Mouse (Mus musculus): ENCODE results near the gene Crtac1. TPM values are rescaled to one million over a fixed set of nuclear protein-coding genes. Genes with fewer than 3 reads are reported as not detected.

Gene Crtac1
- polyA plus RNA-seq, 1 experiment from 2014 or later: 1.7 TPM

DNA sequence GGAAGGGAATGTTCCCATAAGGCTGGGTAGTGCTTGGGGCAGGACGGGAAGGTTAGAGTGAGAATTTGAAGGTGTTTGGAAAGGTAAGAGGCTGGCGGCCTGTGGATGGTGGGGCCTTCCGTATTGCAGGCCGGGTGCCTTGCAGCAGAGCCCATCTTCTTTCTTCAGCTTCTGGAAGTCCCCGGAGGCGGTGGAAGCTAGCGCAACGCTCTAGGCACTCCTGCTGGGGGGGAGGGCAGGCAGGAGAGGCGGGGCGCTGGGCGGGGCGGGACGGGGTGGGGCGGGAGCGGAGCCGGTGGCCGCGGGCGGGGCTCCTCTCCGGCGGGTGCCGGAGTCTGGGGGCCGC is 176.2 kb downstream of the Crtac1 start:
- H3K4me3 ChIP-seq (ENCODE audit: low read depth, low read length): peak overlapping the region; percentile 22
- peak; percentile 31 for DNase-seq (ENCODE audit: low spot score)
- ATAC-seq (ENCODE audit: insufficient number of reproducible peaks, low FRiP score, low TSS enrichment, low read depth): no peak
- H3K4me1 ChIP-seq (ENCODE audit: control insufficient read depth, insufficient read depth, low read length): no peaks in the 10 kb centered on the region
- H3K9ac ChIP-seq (ENCODE audit: low read length): no peak overlapping the region
- H3K36me3 ChIP-seq (ENCODE audit: control insufficient read depth, insufficient read depth, low read length): no peaks in the 10 kb centered on the region
- WGBS: 4% methylated on average over 8 of the region's 23 CpGs
- no peak overlapping the region for H3K27ac ChIP-seq (replicated peaks; ENCODE audit: low read depth, low read length)
- H3K9me3 ChIP-seq (ENCODE audit: control insufficient read depth, low read length): no peaks in the 10 kb centered on the region
- H3K27me3 ChIP-seq (ENCODE audit: control insufficient read depth, insufficient read depth, low read length): peaks cover 9% of the 10 kb centered on the region
- H3K4me2 ChIP-seq (ENCODE audit: low read depth, severe bottlenecking): peak overlapping the region; percentile 56

DNA sequence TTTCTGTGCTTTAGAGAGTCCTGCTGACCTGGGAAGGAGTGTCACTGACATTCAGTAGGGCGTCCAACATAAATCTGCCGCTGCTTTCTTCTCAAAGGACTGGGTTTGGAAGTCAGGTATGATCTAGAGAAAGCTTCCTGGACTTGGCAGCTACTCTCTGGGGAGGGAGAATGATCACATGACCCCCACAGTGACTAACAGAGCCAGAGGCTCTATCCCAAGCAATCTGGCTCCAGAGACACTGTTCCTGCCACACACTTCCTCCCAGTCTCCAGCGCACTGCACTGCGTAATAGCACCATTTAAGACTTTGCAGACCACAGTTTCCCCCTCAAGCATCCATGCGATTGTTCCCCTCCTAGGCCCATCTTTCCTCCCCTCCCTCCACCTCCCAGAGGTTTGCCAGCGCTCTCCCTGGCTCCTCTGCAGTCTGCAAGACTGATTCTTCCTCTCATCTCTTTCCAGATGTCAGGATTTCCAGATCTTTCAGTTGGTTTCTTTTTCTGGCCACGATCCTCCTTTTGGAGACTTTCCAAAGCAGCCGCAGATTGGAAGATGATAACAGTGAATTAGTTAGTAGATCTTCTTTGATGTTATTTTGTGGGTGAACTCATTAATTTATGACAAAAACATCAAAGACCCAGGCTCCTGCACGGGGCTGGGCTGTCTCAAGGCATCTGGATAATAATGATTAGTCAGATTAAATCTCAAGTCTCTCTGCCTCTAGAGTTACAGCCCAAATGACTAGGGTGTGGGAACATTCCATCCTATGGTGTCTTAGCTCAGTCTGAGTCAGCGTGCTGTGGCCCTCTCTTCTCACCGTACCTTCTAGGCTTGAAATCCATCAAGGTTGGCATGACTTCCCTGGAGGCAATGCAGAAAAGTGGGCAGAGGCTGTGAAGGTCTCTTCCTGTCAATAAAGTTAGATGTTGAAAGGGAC is 181.3 kb downstream of the Crtac1 start:
- WGBS: 60% methylated on average over 11 of the region's 11 CpGs
- Histone ChIP-seq H3K27ac (replicated peaks; ENCODE audit: low read depth, low read length) (no peak overlapping the region), H3K4me1 (ENCODE audit: control insufficient read depth, insufficient read depth, low read length) (no peaks in the 10 kb centered on the region), H3K9me3 (ENCODE audit: control insufficient read depth, low read length) (no peaks in the 10 kb centered on the region), H3K27me3 (ENCODE audit: control insufficient read depth, insufficient read depth, low read length) (peaks cover 6% of the 10 kb centered on the region), H3K9ac (ENCODE audit: low read length) (no peak overlapping the region), H3K4me3 (ENCODE audit: low read depth, low read length) (no peak overlapping the region), H3K36me3 (ENCODE audit: control insufficient read depth, insufficient read depth, low read length) (no peaks in the 10 kb centered on the region), H3K4me2 (ENCODE audit: low read depth, severe bottlenecking) (no peak overlapping the region)
- no peak for ATAC-seq (ENCODE audit: insufficient number of reproducible peaks, low FRiP score, low TSS enrichment, low read depth)
- no peak for DNase-seq (ENCODE audit: low spot score)

DNA sequence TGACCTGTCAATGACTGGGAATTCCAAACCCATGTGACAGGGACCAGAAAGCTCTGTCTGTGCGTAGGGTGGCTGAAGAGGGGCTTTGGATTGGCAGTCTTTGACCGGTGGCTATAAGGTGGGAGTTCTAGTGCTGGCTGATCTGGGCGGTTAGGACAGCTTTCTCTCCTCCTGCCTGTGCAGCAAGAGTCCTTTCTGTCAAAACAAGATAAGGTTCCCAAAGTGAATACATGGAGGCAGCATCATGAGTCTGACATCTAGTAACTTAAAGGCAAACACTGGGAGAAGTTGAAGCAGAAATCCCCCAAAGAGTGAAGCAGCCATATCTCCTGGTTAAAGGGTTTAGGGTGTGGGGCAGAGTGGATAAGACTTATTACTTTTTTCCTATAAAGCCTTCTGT is 184.1 kb downstream of the Crtac1 start, which contains the start of gene Golga7b:
Gene Golga7b, plus strand, starts transcription at position 56 of the 400 bp plus-strand sequence.
- H3K9me3 ChIP-seq (ENCODE audit: control insufficient read depth, low read length): no peaks in the 10 kb centered on the region
- H3K36me3 ChIP-seq (ENCODE audit: control insufficient read depth, insufficient read depth, low read length): no peaks in the 10 kb centered on the region
- no peak within 1 kb of the TSS for H3K9ac ChIP-seq (ENCODE audit: low read length)
- no peak within 1 kb of the TSS for H3K4me3 ChIP-seq (ENCODE audit: low read depth, low read length)
- 83% methylated on average over 3 of the region's 3 CpGs for WGBS
- ATAC-seq (ENCODE audit: insufficient number of reproducible peaks, low FRiP score, low TSS enrichment, low read depth) (no peak), DNase-seq (ENCODE audit: low spot score) (no peak)
- H3K27me3 ChIP-seq (ENCODE audit: control insufficient read depth, insufficient read depth, low read length): no peaks in the 10 kb centered on the region
- no peak within 1 kb of the TSS for H3K27ac ChIP-seq (replicated peaks; ENCODE audit: low read depth, low read length)
- no peak within 1 kb of the TSS for H3K4me2 ChIP-seq (ENCODE audit: low read depth, severe bottlenecking)
- no peaks in the 10 kb centered on the region for H3K4me1 ChIP-seq (ENCODE audit: control insufficient read depth, insufficient read depth, low read length)

- no peak for DNase-seq (ENCODE audit: low spot score)
- no peak overlapping the region for H3K9ac ChIP-seq (ENCODE audit: low read length)
- no peak overlapping the region for H3K4me2 ChIP-seq (ENCODE audit: low read depth, severe bottlenecking)
- WGBS: 45% methylated on average over 5 of the region's 5 CpGs
- no peaks in the 10 kb centered on the region for H3K4me1 ChIP-seq (ENCODE audit: control insufficient read depth, insufficient read depth, low read length)
- ATAC-seq (ENCODE audit: insufficient number of reproducible peaks, low FRiP score, low TSS enrichment, low read depth): no peak
- no peak overlapping the region for H3K27ac ChIP-seq (replicated peaks; ENCODE audit: low read depth, low read length)
- H3K27me3 ChIP-seq (ENCODE audit: control insufficient read depth, insufficient read depth, low read length): no peaks in the 10 kb centered on the region
- no peaks in the 10 kb centered on the region for H3K9me3 ChIP-seq (ENCODE audit: control insufficient read depth, low read length)
- H3K36me3 ChIP-seq (ENCODE audit: control insufficient read depth, insufficient read depth, low read length): no peaks in the 10 kb centered on the region
- H3K4me3 ChIP-seq (ENCODE audit: low read depth, low read length): no peak overlapping the region
These were observed 185.0 kb downstream of the Crtac1 start for GRCm38 (mm10) chr19:42246626-42247025.

DNA sequence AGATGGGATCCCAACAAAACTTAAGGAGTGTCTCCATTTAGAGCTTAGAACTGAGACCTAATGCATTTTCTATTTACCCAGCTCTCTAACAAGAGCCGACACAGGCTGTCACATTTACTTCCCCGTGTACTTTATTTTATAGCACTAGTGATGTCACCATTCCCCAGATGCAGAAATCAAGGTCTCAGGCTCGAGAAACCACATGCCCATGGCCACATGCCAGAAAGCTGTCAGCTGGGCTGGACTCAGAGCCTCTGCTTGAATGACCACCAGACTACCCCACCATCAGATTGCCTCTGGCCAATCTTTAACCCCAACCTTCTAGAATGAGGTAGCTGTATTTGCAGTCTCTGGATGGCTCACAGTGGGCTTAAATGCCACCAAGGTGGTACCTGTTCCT is 188.2 kb downstream of the Crtac1 start:
- Histone ChIP-seq H3K4me1 (ENCODE audit: control insufficient read depth, insufficient read depth, low read length) (no peaks in the 10 kb centered on the region), H3K9me3 (ENCODE audit: control insufficient read depth, low read length) (no peaks in the 10 kb centered on the region), H3K9ac (ENCODE audit: low read length) (no peak overlapping the region), H3K36me3 (ENCODE audit: control insufficient read depth, insufficient read depth, low read length) (no peaks in the 10 kb centered on the region), H3K4me2 (ENCODE audit: low read depth, severe bottlenecking) (no peak overlapping the region), H3K4me3 (ENCODE audit: low read depth, low read length) (no peak overlapping the region), H3K27ac (replicated peaks; ENCODE audit: low read depth, low read length) (no peak overlapping the region), H3K27me3 (ENCODE audit: control insufficient read depth, insufficient read depth, low read length) (no peaks in the 10 kb centered on the region)
- ATAC-seq (ENCODE audit: insufficient number of reproducible peaks, low FRiP score, low TSS enrichment, low read depth): no peak
- WGBS: 68% methylated on average over 3 of the region's 3 CpGs
- DNase-seq (ENCODE audit: low spot score): no peak

DNA sequence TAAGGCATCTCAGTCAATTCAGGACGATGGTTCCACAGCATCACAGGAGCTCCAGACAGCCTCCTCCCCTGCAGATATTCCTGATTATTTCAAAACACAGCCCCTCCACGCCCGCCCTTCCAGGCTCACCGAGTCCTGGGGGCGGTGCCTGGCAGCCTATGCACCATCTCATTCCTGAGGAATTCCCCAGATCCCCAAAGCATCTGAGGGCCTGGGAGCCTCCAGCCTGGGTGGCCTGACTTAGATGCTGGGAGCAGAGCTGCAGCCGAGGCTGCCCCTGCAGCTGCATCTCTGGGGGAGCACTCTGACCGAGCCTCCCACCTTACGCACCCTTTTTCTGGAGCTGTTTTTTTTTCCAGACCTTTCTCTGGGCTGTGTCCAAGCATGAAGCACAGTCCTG is 190.7 kb downstream of the Crtac1 start:
- Histone ChIP-seq H3K27ac (replicated peaks; ENCODE audit: low read depth, low read length) (no peak overlapping the region), H3K4me2 (ENCODE audit: low read depth, severe bottlenecking) (no peak overlapping the region), H3K9me3 (ENCODE audit: control insufficient read depth, low read length) (no peaks in the 10 kb centered on the region), H3K4me1 (ENCODE audit: control insufficient read depth, insufficient read depth, low read length) (peaks cover 6% of the 10 kb centered on the region; the same call in 1 of the 2 replicates), H3K36me3 (ENCODE audit: control insufficient read depth, insufficient read depth, low read length) (no peaks in the 10 kb centered on the region), H3K27me3 (ENCODE audit: control insufficient read depth, insufficient read depth, low read length) (no peaks in the 10 kb centered on the region), H3K9ac (ENCODE audit: low read length) (no peak overlapping the region), H3K4me3 (ENCODE audit: low read depth, low read length) (no peak overlapping the region)
- no peak for DNase-seq (ENCODE audit: low spot score)
- 64% methylated on average over 8 of the region's 8 CpGs for WGBS
- ATAC-seq (ENCODE audit: insufficient number of reproducible peaks, low FRiP score, low TSS enrichment, low read depth): no peak

- H3K4me1 ChIP-seq (ENCODE audit: control insufficient read depth, insufficient read depth, low read length): peaks cover 6% of the 10 kb centered on the region; the same call in 1 of the 2 replicates
- no peak overlapping the region for H3K9ac ChIP-seq (ENCODE audit: low read length)
- H3K36me3 ChIP-seq (ENCODE audit: control insufficient read depth, insufficient read depth, low read length): no peaks in the 10 kb centered on the region
- ATAC-seq (ENCODE audit: insufficient number of reproducible peaks, low FRiP score, low TSS enrichment, low read depth): no peak
- H3K4me3 ChIP-seq (ENCODE audit: low read depth, low read length): no peak overlapping the region
- no peak overlapping the region for H3K27ac ChIP-seq (replicated peaks; ENCODE audit: low read depth, low read length)
- no peaks in the 10 kb centered on the region for H3K9me3 ChIP-seq (ENCODE audit: control insufficient read depth, low read length)
- DNase-seq (ENCODE audit: low spot score): no peak
- H3K4me2 ChIP-seq (ENCODE audit: low read depth, severe bottlenecking): no peak overlapping the region
- no peaks in the 10 kb centered on the region for H3K27me3 ChIP-seq (ENCODE audit: control insufficient read depth, insufficient read depth, low read length)
- WGBS: 57% methylated on average over 7 of the region's 7 CpGs
These were observed 193.3 kb downstream of the Crtac1 start for GRCm38 (mm10) chr19:42238341-42238715.

DNA sequence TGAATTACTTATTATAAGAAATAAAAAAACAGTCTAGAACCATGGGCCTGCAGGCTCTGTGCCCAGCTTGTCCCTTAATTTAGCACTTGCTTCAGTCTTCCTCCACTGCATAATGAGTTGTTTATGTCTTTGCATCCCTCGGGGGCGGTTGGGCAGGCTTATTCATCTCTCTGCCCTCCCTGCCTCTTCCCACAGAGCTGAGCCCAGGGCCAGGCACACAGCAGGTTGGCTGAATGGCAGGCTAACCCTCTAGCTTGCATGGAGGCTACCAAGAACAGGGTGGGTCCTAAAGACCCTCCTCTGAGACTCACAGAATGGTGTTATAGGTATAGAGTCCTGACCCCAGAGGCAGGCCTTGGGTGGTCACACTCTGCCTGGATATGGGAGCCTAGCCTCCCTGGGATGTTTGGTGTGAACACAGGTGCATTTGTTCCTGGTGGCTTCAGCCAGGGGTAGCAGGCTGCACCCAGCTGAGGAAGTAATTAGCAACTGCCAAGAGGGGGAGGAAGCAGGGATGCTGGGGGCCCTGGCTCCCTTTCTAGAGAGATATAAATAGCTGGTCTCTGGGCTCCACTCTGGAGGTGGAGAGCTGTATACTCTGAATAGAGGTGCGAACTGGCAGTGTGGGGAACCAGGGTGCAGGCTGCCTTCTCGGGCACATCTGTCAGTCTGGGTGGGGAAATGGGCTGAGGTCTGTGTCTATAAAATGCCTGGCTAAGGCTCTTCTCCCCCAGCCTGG is 193.8 kb downstream of the Crtac1 start:
- 13% methylated on average over 4 of the region's 4 CpGs for WGBS
- DNase-seq (ENCODE audit: low spot score): no peak
- no peak overlapping the region for H3K27ac ChIP-seq (replicated peaks; ENCODE audit: low read depth, low read length)

More for the DNA sequence above, 193.8 kb downstream of the Crtac1 start:
- Histone ChIP-seq H3K4me2 (ENCODE audit: low read depth, severe bottlenecking) (no peak overlapping the region), H3K27me3 (ENCODE audit: control insufficient read depth, insufficient read depth, low read length) (no peaks in the 10 kb centered on the region), H3K9me3 (ENCODE audit: control insufficient read depth, low read length) (no peaks in the 10 kb centered on the region), H3K4me3 (ENCODE audit: low read depth, low read length) (no peak overlapping the region), H3K9ac (ENCODE audit: low read length) (no peak overlapping the region), H3K36me3 (ENCODE audit: control insufficient read depth, insufficient read depth, low read length) (no peaks in the 10 kb centered on the region), H3K4me1 (ENCODE audit: control insufficient read depth, insufficient read depth, low read length) (peaks cover 6% of the 10 kb centered on the region; the same call in 1 of the 2 replicates)
- no peak for ATAC-seq (ENCODE audit: insufficient number of reproducible peaks, low FRiP score, low TSS enrichment, low read depth)
